Mouse (Mus musculus) spleen, postnatal 0 days (tissue): Measurements from ENCODE around the gene Ccdc194. TPM values are rescaled to one million over a fixed set of nuclear protein-coding genes. Genes with fewer than 3 reads are reported as not detected.

ENCODE experiments used
- polyA plus RNA-seq: library from polyadenylated mRNA; unstranded; fragments of >200 nt; fragmentation: Nextera tagmentation; extraction: Ambion mirVana; gene quantifications from 2 replicates; pipeline ENCODE4 v1.2.1, GENCODE M21; 2015

Ccdc194 gene
- 0.11 and 0.13 TPM in 2 replicates for polyA plus RNA-seq

DNA sequence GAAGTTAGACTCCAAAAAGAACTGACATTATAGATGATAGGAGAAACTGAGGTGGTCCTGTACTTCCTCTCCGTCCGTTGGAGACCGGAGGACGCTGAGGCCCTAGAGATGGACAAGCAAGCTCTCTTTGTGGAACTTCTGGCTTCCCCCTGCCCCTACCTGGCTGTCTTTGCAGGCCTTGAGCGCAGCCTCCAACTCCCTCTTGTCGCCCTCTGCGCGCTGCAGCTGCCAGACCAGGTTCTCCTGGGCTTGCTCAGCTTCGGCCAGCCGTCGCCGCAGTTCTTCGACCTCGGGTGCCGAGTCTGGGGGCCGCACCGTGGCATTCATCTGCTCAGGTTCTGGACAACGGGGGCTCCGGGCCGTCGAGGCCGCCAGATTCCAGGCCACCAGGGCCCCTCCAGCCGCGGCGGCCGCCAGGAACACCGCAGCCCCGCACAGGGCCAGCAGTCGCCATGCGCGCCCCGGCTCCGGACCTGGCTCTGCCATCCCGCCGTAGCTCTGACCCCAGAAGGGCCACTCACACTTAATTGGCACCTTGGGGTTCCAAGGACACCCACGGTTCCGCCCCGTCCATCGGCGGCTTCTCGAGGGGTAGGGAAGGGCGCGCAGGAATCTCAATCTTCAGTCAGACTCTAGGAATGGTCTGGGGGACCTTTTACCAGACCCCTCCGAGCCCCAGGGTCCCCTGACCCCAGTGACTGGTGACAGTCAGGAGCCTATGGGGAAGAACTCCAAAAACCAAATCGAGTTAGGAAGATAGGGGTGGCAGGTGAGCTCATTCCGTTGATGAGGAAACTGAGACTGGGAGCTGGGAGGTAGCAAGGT, at the start of gene Ccdc194:
Gene Ccdc194 (minus strand): TSS at position 486 of the 825 bp plus-strand sequence.

DNA sequence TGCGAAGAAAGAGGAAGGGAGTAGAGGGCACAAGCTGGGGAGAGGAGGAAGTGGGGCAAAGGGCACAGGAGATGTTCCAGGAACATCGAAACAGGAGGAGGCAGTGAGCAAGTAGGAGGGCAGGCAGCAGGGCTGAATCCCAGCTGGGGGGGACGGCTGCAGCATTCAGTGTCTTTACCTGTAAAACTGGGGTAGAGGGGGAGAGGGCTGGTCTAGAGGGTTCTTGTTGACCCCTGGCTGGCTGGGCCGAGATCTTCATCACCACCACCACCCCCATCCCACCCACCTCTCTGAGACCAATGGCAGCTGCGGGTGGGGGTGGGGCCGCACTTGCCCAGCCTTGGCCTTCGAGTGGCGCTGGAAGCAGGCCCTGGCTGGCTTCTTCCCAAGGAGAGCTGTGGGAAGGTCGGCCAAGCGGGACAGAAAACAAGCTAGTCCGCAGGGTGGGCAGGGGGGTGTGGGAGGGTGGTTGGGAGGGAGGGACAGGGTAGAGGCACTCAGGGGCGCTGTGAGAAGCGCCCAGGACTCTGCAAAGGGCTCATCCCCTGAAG, 43.0 kb upstream of the Ccdc194 start, which contains the start of gene Slc27a1:
Gene Slc27a1 (plus strand): TSS at position 496 of the 551 bp plus-strand sequence.

DNA sequence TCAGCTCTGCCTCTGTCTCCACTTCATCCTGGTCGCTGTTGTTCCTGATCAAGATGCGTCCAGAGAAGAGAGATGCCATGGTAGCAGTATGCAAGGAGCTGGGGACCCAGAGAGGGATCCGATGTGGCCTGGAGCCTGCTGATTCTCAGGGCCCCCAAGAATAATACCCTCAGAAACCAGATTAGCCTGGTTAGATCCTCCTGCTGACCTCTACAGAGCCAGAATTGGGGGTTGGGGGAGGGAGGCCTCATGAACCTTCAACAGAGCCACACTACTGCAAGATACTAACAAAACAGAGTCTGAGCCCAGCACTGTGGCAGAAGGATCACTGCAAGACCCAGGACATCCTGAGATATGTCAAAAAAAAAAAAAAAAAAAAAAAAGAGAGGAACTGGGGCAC, 41.0 kb upstream of the Ccdc194 start, which contains the start of gene Nxnl1:
Gene Nxnl1 (minus strand): TSS at position 101 of the 400 bp plus-strand sequence.

DNA sequence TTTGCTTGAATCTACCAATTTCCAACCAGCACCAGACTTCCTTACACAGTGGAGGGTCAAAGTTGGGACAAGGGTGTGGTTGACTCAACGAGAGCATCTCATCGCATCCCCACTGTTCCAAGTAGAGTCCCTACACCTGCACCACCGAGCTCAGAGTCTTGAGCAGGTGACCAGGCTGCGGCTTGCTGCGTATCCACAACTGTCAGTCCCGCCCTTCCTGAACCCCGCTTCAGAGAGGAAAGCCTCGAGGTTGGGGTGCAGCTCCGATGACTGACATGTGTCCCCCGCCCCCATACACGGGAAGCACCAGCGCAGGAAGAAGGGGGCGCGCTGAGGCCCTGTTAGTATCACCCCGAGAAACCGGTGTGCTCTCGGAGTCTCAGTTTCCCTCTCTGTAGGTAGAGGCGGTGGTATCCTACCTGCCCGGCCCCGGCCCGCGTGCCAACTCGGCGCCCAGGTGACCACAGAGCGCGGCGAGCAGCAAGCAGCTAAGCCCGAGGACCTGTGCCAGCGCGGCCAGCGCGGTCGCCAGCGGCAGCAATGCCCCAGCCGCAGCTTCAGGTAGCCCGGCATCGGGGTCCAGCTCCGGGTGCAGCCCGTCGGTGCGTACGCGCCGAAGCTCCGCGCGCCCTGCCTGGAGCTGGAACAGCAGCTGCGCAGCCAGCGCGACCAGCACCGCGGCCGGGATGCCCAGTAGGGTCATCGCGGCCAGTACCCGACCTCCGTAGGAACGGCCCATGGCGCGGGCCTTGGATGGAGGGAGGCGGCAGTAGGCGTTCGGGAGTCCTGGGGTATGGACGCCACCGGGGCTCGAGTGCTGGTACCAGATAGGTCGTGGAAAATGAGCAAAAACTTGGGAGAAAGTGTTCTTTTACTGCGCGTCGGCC, 32.8 kb upstream of the Ccdc194 start, which contains the start of gene Tmem221:
Gene Tmem221 (minus strand): TSS at position 801 of the 887 bp plus-strand sequence.

DNA sequence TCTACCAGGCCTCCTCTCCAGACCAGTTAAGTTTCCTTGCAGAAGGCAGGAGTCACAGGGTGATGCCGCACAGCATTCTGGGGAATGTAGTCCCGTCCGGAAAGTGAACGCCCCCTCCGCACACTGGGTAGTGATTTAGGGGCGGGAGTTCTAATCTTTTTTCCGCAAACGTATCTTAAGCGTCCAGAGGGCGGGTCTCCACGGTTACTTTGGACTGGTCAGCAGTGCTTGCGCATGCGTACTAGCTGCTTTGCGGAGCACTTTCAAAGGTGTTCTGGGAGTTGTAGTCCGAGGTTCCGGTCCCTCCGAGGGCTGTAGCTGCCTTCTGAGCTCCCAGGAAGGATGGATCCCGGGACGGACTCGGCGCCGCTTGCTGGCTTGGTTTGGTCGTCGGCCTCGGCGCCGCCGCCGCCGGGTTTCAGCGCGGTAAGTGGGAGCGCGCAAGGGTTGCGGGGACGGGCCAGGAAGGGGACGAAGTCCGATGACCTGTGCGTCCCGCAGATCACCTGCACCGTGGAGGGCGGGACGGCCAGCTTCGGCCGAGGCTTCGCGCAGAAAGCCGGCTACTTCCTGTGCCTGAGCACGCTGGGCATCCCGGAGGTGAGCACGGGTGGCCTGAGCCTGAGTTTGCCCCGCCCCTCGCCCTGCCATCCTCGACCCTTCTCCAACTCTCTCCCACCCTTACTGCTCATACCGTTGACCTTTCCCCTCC, 17.3 kb upstream of the Ccdc194 start, which contains the start of gene Mvb12a:
Gene Mvb12a (plus strand): TSS at position 291 of the 712 bp plus-strand sequence.

DNA sequence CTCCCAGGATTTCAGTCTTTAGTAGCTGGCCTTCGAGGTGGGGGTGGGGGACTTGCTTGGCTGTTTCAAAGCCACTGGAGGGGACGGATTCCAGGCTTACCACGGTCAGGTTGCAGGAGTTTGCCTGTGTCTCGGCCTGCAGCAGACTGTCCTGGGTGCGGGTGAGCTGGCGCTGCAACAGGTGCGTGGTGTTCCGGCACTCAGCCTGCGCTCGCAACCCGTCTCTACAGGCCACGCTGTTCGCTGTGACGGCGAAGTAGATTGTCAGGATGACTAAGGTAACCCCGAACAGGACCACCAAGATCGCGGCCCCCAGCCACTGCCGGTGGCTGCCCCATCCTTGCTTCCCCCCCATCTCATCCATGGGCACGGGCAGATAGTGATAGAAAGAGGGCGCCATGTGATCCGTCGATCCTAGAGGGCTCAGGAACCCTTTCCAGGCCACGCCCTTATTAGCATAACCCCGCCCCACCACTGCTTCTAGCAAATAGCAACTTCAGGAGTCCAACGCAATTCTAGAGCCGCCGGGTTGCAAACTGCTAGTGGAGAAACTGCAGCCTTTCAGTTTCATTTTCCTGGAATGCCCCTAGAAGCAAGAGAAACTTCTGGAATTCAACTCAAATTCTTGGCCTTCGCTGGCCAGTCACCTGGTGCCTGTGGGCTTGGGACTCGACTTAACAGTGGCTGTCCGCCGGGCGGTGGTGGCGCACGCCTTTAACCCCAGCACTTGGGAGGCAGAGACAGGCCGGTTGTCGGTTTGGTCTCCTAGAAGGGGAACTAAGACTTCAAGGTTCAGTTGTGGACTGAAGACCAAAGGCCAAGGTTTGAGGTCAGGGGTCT, 11.7 kb upstream of the Ccdc194 start, which contains the start of gene Bst2:
Gene Bst2 (minus strand): TSS at position 429 of the 840 bp plus-strand sequence.

DNA sequence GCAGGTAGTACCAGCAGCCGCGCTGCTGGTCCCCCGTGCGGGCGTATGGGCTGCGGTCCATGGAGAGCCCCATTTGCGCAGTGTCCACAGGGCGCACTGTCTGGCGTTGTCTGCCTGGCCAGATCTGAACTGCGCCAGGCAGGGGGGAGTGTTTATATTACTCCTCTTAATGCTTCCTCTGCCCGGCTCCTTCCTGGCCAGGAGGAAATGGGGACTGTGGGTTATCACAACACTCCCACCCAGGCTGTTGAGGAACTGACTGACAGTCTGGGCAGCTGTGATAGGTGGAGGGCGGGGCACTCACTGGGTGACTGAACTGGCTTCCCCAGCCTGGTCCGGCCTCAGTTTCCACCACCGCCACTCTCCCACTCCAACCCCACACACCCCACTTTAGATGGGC, 13.9 kb downstream of the Ccdc194 start, which contains the start of gene Plvap:
Gene Plvap (minus strand): TSS at position 109 of the 400 bp plus-strand sequence.

DNA sequence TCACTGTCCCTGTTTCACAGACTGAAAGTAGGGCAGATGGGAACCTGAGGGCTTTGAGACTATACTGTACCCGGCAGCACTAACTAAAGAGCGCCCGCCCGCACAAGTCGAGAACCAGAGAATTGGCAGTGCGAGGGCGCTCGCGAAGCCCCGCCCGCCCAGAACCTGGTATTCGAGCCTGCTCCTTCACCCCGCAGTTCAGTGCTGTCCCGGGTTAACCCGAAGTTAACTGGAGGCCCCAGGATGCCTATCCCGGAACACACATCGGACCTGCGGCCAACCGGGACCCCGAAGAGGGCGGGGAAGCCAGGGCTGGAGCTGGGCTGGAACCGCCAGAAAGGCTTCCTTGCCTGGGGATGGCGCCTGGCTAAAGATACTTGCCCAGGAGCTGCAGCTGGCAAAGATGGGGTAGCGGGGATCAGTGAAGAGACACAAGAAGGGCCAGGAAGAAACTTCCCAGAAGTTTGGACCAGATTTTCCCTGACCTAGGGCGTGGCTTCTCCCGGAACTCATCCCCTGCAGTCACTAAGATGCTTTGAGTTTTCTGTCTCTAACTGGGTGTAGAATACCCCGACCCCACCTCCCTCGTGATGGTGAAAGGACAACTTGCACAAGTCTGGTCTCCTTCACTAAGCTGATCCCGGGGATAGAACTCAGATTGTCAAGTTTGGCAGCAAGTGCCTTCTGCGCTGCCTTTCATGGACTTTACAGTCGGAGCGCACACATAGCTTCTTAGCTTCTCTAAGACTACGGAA, 37.6 kb downstream of the Ccdc194 start, which contains the start of gene Gtpbp3:
Gene Gtpbp3 (plus strand): TSS at position 413 of the 755 bp plus-strand sequence.

DNA sequence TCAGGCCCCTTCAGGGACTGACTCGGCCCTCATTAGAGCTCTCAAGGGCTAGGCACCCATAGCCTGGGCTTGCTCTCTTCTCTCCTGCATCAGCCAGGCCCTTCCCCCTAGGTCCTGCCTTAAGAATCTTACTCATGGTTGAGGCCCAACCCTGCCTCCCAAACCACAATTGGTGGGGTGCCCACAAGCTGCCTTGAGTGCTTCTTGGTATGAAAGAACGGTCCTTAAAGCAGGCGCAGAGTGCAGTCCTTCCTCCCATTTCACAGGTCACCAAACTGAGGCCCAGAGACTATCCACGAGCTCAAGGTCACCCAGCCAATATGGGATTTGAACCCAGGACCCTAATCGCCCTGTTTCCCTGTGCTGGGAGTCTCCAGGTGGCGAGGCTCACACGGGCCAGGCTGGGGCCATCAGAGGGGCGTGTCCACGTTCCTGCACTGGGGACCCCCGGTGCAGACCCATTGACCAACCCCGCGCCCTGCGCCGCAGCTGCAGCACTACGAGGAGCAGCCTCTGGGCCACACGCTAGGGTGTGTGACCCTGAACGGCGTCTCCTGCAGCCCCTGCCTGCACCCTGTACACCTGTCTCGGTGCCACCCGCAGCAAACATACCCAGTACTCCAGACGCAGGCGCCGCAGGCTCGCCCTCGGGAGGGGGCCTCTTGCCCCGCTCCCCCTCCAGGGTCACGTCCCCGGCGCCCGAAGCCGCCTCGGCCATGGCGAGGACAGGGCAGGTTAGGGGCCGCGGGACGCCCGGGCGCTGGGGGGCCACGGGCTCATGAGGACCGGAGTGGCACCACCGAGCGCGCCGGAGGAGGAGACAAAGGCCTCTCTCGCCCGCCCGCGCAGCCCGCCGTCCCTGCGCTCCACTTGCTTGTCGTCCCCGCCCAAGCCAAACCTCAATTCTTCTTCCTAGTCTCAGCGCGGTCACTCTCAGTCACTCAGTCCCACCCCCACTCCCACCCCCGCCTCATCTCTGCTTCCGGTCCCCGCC, 40.1 kb downstream of the Ccdc194 start, which contains the start of gene Ano8:
Gene Ano8 (minus strand): TSS at position 822 of the 994 bp plus-strand sequence.

Other genes with a start within 250 kb of the Ccdc194 start
- gene Use1, start 158.9 kb downstream of the Ccdc194 start, polyA plus RNA-seq = 74.6 and 89.0 TPM in 2 replicates
- 7.8 and 8.6 TPM in 2 replicates for gene Ocel1, start 154.4 kb downstream of the Ccdc194 start, polyA plus RNA-seq
- 9.6 and 13.2 TPM in 2 replicates for gene Nr2f6, start 143.8 kb downstream of the Ccdc194 start, polyA plus RNA-seq
- 7.3 and 10.4 TPM in 2 replicates for gene Ushbp1, start 129.9 kb downstream of the Ccdc194 start, polyA plus RNA-seq
- 58.4 and 62.9 TPM in 2 replicates for gene Babam1, start 128.8 kb downstream of the Ccdc194 start, polyA plus RNA-seq
- 44.9 and 47.2 TPM in 2 replicates for gene Ankle1, start 119.7 kb downstream of the Ccdc194 start, polyA plus RNA-seq
- gene Abhd8, start 62.1 kb downstream of the Ccdc194 start, polyA plus RNA-seq = 12.1 and 15.6 TPM in 2 replicates
- 132 and 137 TPM in 2 replicates for gene Mrpl34, start 60.8 kb downstream of the Ccdc194 start, polyA plus RNA-seq
- 57.6 and 58.7 TPM in 2 replicates for gene Dda1, start 56.5 kb downstream of the Ccdc194 start, polyA plus RNA-seq
- 0.48 and 0.53 TPM in 2 replicates for gene Ano8, start 39.7 kb downstream of the Ccdc194 start, polyA plus RNA-seq
- 8.7 and 9.3 TPM in 2 replicates for gene Gtpbp3, start 37.6 kb downstream of the Ccdc194 start, polyA plus RNA-seq
- gene Plvap, start 14.0 kb downstream of the Ccdc194 start, polyA plus RNA-seq = 80.9 and 96.7 TPM in 2 replicates
- gene Bst2, start 11.7 kb upstream of the Ccdc194 start, polyA plus RNA-seq = 74.9 and 101 TPM in 2 replicates
- 45.0 and 54.4 TPM in 2 replicates for gene Mvb12a, start 17.2 kb upstream of the Ccdc194 start, polyA plus RNA-seq
- 3.3 and 4.9 TPM in 2 replicates for gene Tmem221, start 33.2 kb upstream of the Ccdc194 start, polyA plus RNA-seq
- 0.05 and 0.08 TPM in 2 replicates for gene Nxnl1, start 40.9 kb upstream of the Ccdc194 start, polyA plus RNA-seq
- gene Slc27a1, start 43.2 kb upstream of the Ccdc194 start, polyA plus RNA-seq = 7.9 and 14.5 TPM in 2 replicates
- 174 and 198 TPM in 2 replicates for gene Pgls, start 66.5 kb upstream of the Ccdc194 start, polyA plus RNA-seq
- gene Fam129c, start 71.9 kb upstream of the Ccdc194 start, polyA plus RNA-seq = 8.2 and 11.6 TPM in 2 replicates
- gene Colgalt1, start 85.3 kb upstream of the Ccdc194 start, polyA plus RNA-seq = 34.5 and 44.4 TPM in 2 replicates
- gene Unc13a, start 146.0 kb upstream of the Ccdc194 start, polyA plus RNA-seq = 0.24 and 0.53 TPM in 2 replicates
- gene Jak3, start 150.6 kb upstream of the Ccdc194 start, polyA plus RNA-seq = 7.5 and 9.3 TPM in 2 replicates
- gene Insl3, start 163.5 kb upstream of the Ccdc194 start, polyA plus RNA-seq = 5.0 and 6.6 TPM in 2 replicates
- gene B3gnt3, start 176.1 kb upstream of the Ccdc194 start, polyA plus RNA-seq = 4.3 and 5.0 TPM in 2 replicates
- gene Fcho1, start 200.0 kb upstream of the Ccdc194 start, polyA plus RNA-seq = 48.8 and 51.1 TPM in 2 replicates